ENCODE assay signal across 20 mouse cellular contexts in genomic region chr1:179556921-179557320, GRCm38 (mm10).
"Had no signal": no experiment of that assay in that cellular context is flagged by ENCODE, and none has a peak within 500 bp of the region (broad histone marks: within the 10 kb centered on the region; RNA-seq: fewer than 3 reads in every experiment).

No protein-coding gene starts in this region.

- H3K9me3 ChIP-seq: limb, embryonic 12.5 days; limb, embryonic 15.5 days; liver, embryonic 13.5 days; lung, embryonic 15.5 days; midbrain, embryonic 12.5 days; midbrain, embryonic 15.5 days; neural tube, embryonic 12.5 days; neural tube, embryonic 15.5 days had no signal

- ATAC-seq: intestine, postnatal 0 days; midbrain, embryonic 15.5 days had no signal

- DNase-seq: kidney, adult 2 months; kidney, postnatal 25 days; left cerebral cortex, postnatal 4 days; liver, embryonic 13.5 days; right cerebral cortex, adult 18-20 months; right cerebral cortex, postnatal 14 days; thymus, adult 2 months; thymus, postnatal 14 days; thymus, postnatal 4 days had no signal

- H3K4me3 ChIP-seq: layer of hippocampus, adult 2 months; limb, embryonic 12.5 days; limb, embryonic 15.5 days; liver, embryonic 13.5 days; lung, embryonic 15.5 days; midbrain, embryonic 12.5 days; midbrain, embryonic 15.5 days; neural tube, embryonic 12.5 days; neural tube, embryonic 15.5 days had no signal

- H3K4me1 ChIP-seq: limb, embryonic 12.5 days; limb, embryonic 15.5 days; midbrain, embryonic 12.5 days; midbrain, embryonic 15.5 days; neural tube, embryonic 12.5 days had no signal

- H3K4me2 ChIP-seq: limb, embryonic 12.5 days; limb, embryonic 15.5 days; liver, embryonic 13.5 days; lung, embryonic 15.5 days; midbrain, embryonic 12.5 days; midbrain, embryonic 15.5 days; neural tube, embryonic 12.5 days; neural tube, embryonic 15.5 days had no signal

- H3K27ac ChIP-seq: kidney, postnatal 0 days; limb, embryonic 12.5 days; limb, embryonic 15.5 days; liver, embryonic 13.5 days; lung, embryonic 15.5 days; macrophage; midbrain, embryonic 12.5 days; midbrain, embryonic 15.5 days; neural tube, embryonic 12.5 days; neural tube, embryonic 15.5 days had no signal

- H3K27me3 ChIP-seq: limb, embryonic 12.5 days; limb, embryonic 15.5 days; liver, embryonic 13.5 days; lung, embryonic 15.5 days; midbrain, embryonic 12.5 days; midbrain, embryonic 15.5 days; neural tube, embryonic 12.5 days; neural tube, embryonic 15.5 days had no signal

- H3K9ac ChIP-seq: limb, embryonic 12.5 days; limb, embryonic 15.5 days; liver, embryonic 13.5 days; lung, embryonic 15.5 days; midbrain, embryonic 12.5 days; midbrain, embryonic 15.5 days; neural tube, embryonic 12.5 days; neural tube, embryonic 15.5 days had no signal

- H3K36me3 ChIP-seq: limb, embryonic 12.5 days; limb, embryonic 15.5 days; liver, embryonic 13.5 days; lung, embryonic 15.5 days; midbrain, embryonic 12.5 days; midbrain, embryonic 15.5 days; neural tube, embryonic 12.5 days; neural tube, embryonic 15.5 days had no signal
